Mouse (Mus musculus): Measurements from ENCODE around the gene Mad2l2. TPM values are rescaled to one million over a fixed set of nuclear protein-coding genes. Genes with fewer than 3 reads are reported as not detected.
"Not testable (repeated sequence)": the region's sequence is repeated elsewhere in the genome, so short reads cannot be mapped to it uniquely, and the experiment has no call there.

Mad2l2 gene
- total RNA-seq, 2 experiments from 2014 or later: 17.9 to 19.9 TPM

- no peak for DNase-seq
Observed at GRCm38 (mm10) chr4:148108565-148109100, 21.6 kb upstream of the Mad2l2 start.

DNA sequence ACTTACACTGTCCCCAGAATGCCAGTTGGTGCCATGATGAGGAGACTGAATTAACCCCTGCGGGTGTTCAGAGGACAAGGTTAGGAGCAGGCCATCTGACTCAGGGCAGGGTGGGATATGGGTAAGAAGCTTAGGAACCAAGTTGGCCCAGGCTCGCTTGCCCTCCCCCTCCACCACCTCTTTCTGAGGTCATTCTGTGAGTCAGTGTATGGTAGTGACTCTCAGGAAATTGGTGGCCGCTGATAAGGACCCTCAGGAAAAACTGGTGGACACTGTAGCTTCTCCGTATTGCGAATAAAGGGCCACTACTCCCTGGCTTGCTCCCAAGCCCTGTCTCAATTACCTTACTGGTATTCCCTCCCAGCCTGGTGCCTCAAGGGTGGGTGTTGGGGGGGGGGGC lies 21.0 kb upstream of the Mad2l2 start:
- DNase-seq: no peak

- no peak for DNase-seq
Observed at GRCm38 (mm10) chr4:148112519-148112918, 17.7 kb upstream of the Mad2l2 start.

- DNase-seq: peak; percentile 92
Observed at GRCm38 (mm10) chr4:148114758-148115391, 15.3 kb upstream of the Mad2l2 start.

GRCm38 (mm10) chr4:148115467-148115866 lies 14.7 kb upstream of the Mad2l2 start:
- peak; percentile 39 for DNase-seq

DNA sequence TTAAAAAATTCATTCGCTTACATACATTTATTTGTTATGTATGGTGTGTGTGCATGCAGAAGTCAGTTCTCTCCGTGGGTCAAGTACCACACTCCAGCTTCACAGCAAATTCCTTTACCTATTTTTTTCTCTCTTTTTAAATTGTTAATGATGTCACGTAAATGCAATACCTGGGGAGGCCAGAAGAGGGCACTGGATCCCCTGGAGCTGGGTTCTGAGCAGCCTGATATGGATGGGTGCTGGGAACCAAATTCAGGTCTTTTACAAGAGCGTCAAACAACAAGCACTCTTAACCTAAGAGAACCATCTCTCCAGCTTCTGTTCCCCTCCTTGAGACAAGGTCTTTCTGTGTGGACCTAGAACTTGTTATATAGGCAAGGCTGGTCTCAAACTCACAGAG lies 13.5 kb upstream of the Mad2l2 start:
- DNase-seq: no peak

DNA sequence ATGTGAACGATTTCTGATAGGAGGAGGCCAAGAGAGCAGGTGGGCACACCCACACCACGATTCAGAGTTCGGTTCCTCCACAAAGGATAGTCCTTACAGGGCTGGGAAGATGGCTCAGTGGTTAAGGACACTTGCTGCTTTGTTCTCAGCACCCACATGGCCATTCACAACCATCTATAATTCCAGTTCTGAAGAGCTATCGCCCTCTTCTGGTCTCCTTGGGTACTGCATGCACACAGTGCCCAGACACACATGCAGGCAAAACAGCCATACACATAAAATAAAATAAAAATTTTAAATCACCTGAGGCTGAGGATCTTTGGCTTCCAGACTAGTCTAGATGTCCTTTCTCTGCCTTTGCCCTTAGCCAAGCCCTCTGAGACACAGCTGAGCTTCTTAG lies 12.8 kb upstream of the Mad2l2 start:
- DNase-seq: no peak

DNA sequence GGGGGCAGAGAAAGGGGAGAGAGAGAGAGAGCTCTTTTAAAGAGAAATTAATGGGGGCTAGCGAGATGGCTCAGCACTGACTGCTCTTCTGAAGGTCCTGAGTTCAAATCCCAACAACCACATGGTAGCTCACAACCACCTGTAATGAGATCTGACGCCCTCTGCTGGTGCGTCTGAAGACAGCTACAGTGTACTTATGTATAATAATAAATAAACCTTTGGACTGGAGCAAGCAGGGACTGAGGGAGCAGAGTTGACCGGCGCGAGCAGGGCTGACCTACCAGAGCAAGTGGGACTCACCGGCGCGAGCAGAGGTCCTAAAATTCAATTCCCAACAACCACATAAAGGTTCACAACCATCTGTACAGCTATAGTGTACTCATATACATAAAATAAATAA lies 10.6 kb upstream of the Mad2l2 start:
- DNase-seq: not testable (repeated sequence)

- DNase-seq: no peak
Observed at GRCm38 (mm10) chr4:148120555-148120954, 9.6 kb upstream of the Mad2l2 start.

GRCm38 (mm10) chr4:148121362-148121761 lies 8.8 kb upstream of the Mad2l2 start:
- no peak for DNase-seq

GRCm38 (mm10) chr4:148121982-148122693 lies 8.0 kb upstream of the Mad2l2 start:
- DNase-seq: no peak

- DNase-seq: no peak
Observed at GRCm38 (mm10) chr4:148122694-148123066, 7.5 kb upstream of the Mad2l2 start.

- no peak for DNase-seq
Observed at GRCm38 (mm10) chr4:148128241-148128640, 1.9 kb upstream of the Mad2l2 start.

DNA sequence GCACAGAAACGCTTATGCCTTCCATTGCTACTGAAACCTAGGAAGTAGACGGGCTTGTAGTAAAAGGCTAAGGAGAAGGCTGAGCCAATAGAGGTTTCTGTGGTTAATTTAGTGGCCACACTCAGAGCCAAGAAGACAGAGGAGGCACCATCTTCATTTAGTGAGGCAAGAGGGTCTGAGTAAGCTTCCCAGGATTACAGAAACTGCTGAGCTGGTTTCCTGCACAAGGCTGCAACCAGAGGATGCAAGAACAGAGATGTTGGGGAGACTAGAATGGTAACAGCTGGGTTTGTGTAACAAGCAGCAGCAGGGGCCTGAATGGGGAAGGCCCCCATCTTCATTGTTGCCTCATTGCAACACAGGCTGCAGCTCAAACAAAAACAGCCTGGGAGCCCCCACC lies 1.5 kb upstream of the Mad2l2 start:
- no peak for DNase-seq

GRCm38 (mm10) chr4:148130561-148131413 lies 603 bp downstream of the Mad2l2 start, which contains the start of gene Draxin:
Draxin (minus strand) TSS chr4:148130698.
- peak; percentile 27 for DNase-seq

GRCm38 (mm10) chr4:148131497-148132081 lies 1.4 kb downstream of the Mad2l2 start:
- no peak for DNase-seq

- DNase-seq: no peak
Observed at GRCm38 (mm10) chr4:148134988-148135387, 4.8 kb downstream of the Mad2l2 start.

GRCm38 (mm10) chr4:148137503-148137902 lies 7.3 kb downstream of the Mad2l2 start:
- no peak for DNase-seq

DNA sequence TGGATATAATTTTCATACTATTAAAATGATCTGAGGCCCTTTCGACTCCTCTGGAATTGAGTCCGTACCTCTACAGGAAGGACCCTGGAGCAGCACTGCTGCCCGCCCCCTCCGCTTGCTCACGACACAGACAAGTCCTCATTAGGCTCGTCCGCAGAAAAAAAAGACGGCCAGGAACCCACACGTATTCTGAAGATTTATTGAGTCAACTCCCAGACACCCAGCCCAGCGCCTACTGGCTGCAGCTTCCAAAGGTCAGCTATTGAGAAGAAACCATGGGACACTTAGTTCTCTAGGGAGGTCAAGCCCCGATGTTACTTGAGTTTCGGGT lies 9.5 kb downstream of the Mad2l2 start:
- DNase-seq: no peak

GRCm38 (mm10) chr4:148140098-148141011 lies 10.2 kb downstream of the Mad2l2 start:
- DNase-seq: peak; percentile 93

- no peak for DNase-seq
Observed at GRCm38 (mm10) chr4:148143721-148144120, 13.5 kb downstream of the Mad2l2 start.

DNA sequence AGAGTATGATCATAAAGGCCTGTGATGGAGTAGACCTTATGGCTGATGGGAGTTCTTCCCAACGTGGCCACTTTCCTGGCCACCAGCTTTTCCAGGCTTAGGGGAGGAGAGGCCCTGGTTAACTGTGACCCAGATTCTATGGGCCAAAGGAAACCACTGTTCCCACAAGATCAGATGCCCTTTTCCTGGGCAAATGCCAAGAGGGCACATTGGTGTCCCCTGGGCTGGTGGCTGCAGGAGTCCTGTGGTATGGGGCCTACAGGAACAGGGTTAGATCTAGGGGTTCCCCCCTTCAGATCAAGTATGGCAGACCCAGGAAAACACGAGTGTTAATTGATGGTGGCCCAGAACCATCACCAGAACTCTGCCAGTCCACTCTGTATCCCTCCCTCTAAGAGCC lies 17.5 kb downstream of the Mad2l2 start:
- DNase-seq: no peak
